Mouse (Mus musculus) right cerebral cortex, postnatal 36 days (tissue): ENCODE results near the gene Cd70.
A peak's percentile ranks its signal among the peaks of the same experiment; 100 is the strongest.

Experiments used
- DNase-seq, 2 experiments: peaks; one replicate each; pipeline ENCODE4 v3.0.0; 2022; ENCODE audit warnings: low spot score in 2 of 2, mixed read lengths in 1 of 2

Gene Cd70

DNA sequence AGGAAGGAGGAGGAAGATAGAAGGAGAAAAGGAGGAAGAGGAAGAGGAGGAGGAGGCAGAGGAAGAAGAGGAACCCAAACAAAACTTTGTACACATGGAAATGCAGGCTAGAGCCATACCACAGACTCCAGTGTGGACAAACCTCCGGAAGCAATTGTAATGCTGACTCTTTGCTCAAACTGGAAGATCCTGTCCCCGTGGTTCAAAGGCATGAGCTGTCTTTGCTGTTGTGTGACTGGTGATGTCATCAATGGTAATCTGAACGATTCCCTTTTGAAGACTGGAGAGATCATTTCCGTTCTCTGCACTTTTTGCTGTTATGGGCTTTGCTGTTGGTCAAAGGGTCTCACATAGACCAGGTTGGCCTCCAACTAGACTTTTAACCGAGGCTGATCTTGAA lies 51.3 kb downstream of the Cd70 start:
- no peak for DNase-seq

DNA sequence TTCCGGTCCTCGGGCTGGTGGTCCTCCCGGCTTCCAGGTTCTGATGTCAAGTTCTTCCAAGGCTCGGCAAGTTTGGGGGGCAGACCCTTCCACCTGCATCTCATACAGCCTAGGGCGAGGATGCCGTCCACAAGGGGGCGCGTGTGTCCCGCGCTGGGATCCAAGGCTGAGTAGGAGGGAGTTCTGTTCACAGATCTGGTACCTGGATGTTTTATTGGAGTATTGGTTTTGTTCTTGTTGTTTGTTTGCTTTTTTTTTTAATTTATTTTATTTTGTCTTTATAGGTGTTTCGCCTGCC lies 53.0 kb downstream of the Cd70 start:
- peak; percentile 69 to 72 for DNase-seq
